Mouse (Mus musculus): Measurements from ENCODE around the gene Bcl11b. TPM values are rescaled to one million over a fixed set of nuclear protein-coding genes. Genes with fewer than 3 reads are reported as not detected.

The Bcl11b gene
- total RNA-seq, 2 experiments from 2014 or later = 125 to 127 TPM

Other genes starting within 250 kb of the Bcl11b start
- gene Setd3, start 175.7 kb upstream of the Bcl11b start, total RNA-seq (2021) = 100 to 1,000 TPM; 122 to 123 TPM
- gene Ccnk, start 176.0 kb upstream of the Bcl11b start, total RNA-seq (2021) = 10 to 100 TPM; 39.0 to 40.2 TPM